Mouse (Mus musculus) gonadal fat pad, adult 2 months (tissue): ENCODE data around the gene Gm10053. TPM values are rescaled to one million over a fixed set of nuclear protein-coding genes. Genes with fewer than 3 reads are reported as not detected.
"Not testable (repeated sequence)": the region's sequence is repeated elsewhere in the genome, so short reads cannot be mapped to it uniquely, and the experiment has no call there.

Experiments used
- DNase-seq: peaks from one replicate; pipeline ENCODE4 v3.0.0-alpha.2; 2012; ENCODE audit warnings: low read depth
- polyA plus RNA-seq: library from polyadenylated mRNA; depleted of rRNA; stranded (reverse); fragments of >200 nt; gene quantifications from 2 replicates; pipeline ENCODE4 v1.2.3, GENCODE M21; 2012; rRNA removed

Gene Gm10053
- 39.2 and 42.9 TPM in 2 replicates for polyA plus RNA-seq

DNA sequence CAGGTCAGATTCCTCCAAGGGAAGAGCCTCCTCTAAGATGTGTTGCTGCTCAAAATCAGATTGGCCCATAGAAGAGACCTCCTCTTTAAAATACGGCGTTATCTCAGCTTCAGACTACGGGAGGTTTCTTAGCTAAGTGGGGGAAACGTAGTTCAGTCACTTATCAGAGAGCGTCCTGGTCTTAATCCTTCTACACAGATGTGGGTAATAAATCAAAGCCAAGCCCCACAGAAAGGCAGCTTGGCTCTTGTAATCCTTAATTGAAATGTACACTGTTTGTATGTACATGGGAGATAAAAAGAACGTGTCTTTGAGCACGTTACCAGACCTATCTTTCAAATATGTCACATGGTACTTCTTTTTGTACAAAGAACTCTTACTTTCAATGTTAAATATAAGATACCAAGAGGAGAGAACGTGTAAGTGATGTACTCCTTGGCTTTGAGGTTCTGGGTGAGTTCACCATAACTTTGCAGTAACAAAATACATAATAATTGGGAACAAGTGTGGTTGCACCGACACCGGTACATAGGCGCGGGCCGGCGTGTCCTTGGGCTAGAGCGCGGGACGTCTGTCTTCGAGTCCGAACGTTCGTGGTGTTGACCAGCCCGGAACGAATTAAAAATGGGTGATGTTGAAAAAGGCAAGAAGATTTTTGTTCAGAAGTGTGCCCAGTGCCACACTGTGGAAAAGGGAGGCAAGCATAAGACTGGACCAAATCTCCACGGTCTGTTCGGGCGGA lies at the start of gene Gm10053:
TSS of gene Gm10053 (plus strand) at position 558 of the 742 bp plus-strand sequence.
- not testable (repeated sequence) for DNase-seq

DNA sequence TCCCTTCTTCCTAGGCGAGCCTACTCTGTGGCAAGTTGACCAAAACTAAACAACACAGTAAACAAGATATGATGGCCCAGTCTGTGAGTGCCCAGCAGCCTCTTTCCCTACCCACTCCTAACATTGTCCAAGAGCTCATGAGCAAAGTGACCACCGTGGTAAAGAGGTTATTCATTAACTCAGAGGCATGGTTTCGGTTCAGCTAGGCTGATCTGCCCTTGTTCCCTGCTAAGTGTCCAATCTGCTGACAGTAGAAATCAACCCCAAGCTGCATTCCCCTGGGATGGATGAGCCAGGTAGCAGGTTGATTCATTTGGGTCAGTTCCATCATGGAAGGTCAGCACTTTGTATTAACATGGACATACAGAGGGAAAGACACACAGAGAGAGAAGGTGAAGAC lies 33.4 kb upstream of the Gm10053 start:
- DNase-seq = no peak

DNA sequence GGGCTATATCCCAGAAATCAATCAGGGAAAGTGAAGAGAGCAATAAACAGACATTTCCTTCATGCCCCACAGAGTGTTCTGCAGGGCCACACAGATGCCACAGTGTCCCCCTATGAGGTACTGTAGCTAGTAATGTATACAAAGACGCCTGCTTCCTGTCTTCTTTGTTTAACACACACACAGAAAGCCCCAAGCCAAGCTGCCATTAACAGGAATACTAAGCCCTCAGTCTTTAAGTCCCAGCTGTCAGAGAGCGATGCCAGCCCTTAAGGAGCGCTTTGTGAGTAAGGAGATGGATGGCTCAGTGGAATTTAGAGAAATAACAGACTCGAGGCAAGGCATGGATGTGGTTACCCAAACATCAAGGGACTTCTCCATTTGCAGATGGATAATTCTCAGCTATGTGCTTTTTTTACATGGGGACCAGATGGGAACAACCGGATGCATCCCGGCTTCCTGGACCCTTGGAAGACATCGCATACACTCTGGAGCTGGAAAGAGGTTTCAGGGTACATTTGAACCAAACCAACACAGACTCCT lies 30.4 kb upstream of the Gm10053 start:
- no peak for DNase-seq

DNA sequence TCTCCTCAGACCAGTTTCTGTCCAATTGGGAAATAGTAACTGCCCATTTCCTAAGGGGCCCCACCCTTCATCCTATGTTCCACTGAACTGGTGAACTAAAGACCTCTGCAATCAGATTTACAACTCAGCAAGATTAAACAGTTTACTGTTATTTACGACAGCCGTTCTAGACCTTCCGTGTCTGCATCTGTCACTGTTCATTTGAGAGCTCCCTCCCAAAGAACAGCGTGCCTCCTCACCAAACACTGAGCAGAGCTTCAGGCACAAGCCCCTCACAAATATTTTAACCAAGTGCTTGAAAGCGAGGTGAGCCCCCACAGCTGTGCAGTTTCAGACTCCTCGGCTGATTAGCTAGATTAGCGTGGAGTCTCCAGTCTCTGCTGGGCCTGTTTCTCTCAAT lies 27.1 kb upstream of the Gm10053 start:
- DNase-seq = no peak

DNA sequence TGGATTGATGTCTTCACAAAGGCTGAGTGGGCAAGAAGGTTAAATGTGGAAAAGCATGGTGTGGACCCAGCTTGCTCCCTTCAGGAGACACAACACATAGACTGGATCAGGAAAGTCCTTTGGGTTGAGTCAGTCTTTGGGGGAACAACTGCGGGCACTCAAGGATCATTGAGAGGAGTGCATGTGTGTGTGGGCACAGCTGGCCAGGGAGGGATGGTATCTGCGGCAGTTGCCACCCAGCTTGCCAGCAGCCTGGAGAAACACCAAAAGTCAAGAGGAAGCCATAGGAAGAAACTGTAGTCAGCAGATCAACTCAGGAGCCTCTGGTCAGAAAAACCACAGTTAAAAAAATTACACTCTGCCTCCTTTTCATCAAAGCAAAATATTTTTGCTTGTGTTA lies 26.6 kb upstream of the Gm10053 start:
- DNase-seq = no peak

DNA sequence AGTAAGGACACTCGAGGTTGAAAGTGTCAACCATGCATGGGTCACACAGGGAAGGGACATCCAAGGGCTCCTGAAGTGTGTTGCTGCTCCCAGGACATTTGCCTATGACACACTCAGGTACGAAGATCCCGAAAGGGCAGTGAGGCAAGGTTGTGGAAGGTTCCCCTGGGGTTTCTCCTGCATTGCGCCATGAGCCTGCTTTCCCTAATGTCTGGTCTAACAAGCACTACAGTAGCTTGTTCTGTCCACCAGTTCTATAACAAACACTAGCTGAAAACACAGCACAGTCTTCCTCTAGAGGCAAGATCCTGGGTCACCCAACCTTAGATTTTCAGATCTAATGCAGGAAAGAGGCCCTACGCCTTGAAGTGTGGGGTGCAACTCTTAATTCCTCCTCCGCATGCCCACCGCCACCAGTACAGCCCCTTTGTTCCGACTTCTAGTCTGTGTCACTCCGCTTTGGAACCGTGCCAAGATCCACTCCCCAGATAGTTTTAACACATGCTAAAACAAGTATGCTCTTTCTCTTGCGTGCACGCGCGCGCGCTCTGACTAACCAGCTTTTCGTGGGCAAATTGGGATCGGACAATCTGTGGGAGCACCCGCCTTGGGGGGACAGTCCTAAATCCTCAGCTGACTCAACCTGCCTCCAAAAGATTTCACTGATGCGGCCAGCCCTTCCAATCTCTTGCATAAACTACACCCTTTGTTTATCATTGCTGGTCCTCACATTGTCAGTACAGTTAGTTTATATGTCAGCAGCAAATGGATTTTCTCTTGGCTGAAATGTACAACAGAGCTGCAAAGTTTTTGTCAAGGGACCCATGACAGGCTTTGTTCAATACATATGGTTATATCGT lies 23.8 kb upstream of the Gm10053 start:
- DNase-seq = no peak

- DNase-seq = no peak
Measured at GRCm38 (mm10) chr19:24861276-24861611, 14.2 kb upstream of the Gm10053 start.

DNA sequence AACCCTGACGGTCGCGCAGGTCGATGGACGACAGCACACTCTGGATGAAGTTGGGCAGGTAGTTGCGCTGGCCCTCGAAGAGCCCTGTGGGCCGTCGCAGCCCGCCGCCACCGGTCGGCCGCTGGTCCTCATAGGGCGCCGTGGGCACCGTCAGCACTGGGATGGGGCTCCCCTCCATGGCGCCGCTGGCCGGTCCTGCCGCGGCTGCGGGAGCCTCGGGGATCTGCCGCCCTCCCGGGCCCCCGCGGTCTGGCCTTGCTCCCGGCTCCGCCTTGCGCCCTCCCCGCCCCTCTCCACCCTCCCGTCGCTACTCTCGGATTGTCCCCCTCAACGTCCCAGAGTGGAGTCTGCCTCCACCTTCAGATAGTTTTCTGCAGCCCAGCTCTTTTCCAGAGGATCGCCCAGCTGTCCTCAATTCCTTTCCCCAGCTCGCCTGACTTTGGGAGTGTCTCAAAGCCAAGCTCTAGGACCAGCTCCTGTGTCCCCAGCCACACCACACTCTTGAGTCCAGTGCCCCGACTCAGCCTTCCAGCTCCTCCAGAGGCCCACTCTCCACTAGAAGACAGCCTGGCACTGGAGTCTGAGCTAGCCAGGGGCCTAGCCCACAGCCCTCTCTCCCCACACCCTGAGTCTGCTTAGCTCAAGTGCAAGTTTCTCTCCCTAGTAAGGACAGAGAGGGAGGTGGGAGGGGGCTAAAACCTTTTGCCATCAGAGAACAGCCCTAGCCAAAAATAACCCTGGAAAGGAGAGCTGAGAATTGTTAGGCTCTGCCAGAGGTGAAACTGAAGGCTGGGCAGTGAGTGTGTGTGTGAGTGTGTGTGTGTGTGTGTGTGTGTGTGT lies 13.7 kb upstream of the Gm10053 start, which contains the start of gene Pgm5:
TSS of gene Pgm5 (minus strand) at position 244 of the 840 bp plus-strand sequence.
- no peak for DNase-seq

DNA sequence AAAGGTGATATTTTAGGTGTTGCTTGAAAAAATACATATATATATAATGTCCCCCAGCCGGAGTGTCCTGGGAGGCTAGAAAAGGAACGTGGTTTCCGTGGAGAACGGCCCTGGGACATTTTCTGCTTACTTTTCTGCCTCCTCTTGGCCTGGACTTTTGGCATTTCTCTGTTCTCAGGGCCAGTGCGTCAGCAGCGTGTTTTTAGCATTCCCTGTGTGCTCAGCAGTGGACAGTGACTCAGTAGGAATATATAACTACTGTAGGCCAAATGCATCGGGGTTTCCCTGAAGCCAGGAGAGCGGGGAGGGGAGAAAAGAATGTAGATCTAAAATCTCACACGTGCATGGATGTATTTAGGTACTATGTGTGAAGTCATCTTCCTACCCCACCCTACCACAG lies 10.1 kb upstream of the Gm10053 start:
- no peak for DNase-seq

DNA sequence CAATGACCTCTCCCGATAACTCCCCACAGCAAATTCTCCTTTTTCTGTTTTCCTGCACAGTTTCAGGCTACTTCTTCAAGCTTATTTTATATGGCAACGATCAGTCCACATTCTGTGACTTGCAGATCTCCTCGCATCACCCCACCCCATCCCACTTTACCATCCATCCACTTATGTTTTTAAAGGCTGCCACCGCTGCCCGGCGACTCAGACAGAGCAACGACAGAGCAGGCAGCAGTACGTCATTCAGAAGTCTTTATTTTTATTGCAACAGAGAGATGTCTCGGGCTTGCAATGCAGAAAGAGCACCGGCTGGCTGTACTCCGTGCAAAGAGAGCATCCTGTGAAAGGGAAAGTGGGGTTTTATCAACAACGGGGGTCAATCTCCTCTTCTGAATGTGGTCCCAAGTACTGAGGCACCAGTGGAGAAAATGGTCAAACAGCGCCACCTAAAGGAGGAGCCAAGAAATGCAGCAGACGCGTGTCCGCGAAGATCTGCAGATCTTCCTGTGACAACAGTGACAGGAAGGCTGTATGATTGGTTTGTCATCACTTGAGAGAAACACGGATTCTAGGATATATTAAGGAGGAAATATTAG lies 4.3 kb upstream of the Gm10053 start:
- DNase-seq = no peak

- DNase-seq = no peak
Measured at GRCm38 (mm10) chr19:24873873-24874272, 1.6 kb upstream of the Gm10053 start.

GRCm38 (mm10) chr19:24881237-24881636 lies 5.8 kb downstream of the Gm10053 start:
- DNase-seq = no peak

DNA sequence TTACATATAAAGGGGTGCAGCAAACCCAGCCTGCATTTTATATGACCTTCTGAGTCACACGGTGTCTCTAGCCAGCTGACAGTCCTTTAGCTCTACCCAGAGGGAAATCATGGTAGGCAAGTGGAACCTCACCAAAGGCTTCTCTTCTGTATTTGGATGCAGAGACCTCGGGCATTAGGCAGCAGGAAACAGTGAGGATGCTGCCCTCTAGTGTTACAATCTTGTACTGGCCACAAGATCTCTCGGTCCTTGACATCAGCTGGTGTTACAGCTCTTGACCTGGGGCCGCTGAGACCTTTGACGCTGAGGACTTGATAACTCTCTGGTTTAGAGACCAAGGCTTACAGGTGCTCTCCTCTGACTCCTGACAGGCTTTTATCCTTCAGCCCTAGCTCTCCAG lies 10.0 kb downstream of the Gm10053 start:
- DNase-seq = no peak

DNA sequence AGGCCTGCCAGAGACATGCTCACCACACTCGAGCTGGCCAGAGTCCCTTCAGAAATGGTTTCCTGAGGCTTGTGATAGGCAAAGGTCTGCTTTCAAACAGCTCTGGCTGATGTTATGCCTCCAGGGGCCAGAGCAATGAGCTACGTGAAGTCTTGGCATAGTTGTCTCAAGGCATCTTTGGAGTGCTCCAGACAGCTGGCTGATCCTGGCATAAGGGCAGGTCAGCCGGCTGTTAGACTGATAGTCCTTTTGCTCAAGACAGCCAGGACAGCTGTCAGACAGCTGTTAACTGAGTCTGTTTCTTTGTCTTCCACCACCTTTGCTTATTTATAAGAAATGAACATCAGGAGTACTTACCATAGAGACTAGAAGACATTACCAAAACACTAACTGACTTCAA lies 11.4 kb downstream of the Gm10053 start:
- no peak for DNase-seq

DNA sequence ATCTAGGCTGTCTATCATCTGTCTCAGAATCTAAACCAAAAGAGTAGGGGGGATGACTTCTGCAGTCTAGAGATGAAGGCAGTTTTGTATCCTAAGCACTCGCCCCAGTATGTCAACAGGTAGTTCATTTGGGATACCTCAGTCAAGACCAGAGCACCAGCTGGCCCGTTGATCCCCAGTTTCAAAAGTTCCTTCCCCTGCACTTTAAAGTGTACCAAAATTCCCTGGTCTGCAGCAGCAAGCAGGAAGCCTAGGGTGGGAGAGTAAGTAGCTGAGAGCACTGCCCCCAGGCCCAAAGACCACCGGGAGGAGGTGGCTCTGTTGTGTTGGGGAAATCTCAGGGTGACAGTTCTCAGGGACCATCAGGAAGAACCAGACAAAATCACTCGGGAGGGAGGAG lies 21.1 kb downstream of the Gm10053 start:
- no peak for DNase-seq

- DNase-seq = no peak
Measured at GRCm38 (mm10) chr19:24897006-24897895, 21.8 kb downstream of the Gm10053 start.

- no peak for DNase-seq
Measured at GRCm38 (mm10) chr19:24897896-24898736, 22.6 kb downstream of the Gm10053 start.

DNA sequence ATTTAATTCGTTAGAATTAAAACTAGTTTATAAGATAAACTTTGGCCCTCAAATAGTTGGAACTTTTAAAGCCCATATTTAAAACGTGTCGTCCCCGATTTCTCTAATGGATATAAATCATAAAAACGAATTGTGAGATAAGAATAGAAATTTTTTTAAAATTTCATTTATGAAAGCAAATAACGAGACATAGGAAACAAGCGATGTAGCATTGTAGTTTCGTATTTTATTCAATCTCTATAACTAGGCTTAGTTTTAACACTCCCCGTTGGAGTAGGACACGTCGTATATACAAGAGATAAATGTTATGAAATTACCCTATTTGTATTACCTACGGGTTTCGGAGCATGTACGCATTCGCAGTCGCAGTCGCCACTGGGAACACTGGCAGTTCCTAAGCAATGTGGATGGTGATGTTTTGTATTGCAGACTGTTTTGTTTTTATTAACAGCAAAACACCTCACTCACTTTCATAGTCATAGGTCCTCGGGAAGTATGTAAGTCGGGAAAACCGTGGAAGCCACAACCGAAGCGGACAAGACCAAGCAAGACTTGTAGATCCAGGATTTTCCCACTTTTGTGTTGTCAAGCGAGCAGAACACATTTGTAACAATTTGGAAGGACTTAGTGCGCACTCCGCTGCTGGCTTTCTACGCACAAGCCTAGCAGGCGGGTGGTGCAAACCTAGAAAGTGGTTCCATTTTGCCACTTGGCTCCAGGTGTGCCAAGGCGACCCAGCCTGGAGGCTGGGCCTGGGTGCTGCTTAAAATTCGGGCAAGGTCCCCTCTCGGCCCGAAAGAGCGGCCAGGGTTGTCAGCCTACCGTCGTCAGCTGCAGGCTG lies 23.5 kb downstream of the Gm10053 start:
- DNase-seq = no peak
